Mouse (Mus musculus): ENCODE measurements around the gene Polr1c.
A peak's percentile ranks its signal among the peaks of the same experiment; 100 is the strongest.

Polr1c gene

DNA sequence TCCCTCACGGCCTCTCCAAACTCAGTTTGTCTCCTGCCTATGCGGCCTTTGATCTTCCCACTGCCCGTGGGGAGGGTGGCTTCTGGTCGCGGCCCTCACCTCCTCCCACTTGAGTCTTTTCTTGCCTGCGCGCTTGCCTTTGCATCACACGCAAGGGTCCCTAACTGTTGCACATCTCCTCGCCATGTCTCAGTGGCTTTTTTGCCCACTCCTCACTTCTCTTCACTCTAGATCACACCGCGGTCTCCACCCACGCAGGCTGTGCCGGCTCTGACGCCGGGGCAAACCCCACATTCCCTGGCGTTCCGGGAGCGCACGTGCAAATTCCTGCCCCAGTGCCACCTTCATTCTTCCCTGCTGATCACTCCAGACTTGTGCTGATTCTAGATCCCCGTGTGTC lies 44.8 kb downstream of the Polr1c start:
- DNase-seq, result no peak

DNA sequence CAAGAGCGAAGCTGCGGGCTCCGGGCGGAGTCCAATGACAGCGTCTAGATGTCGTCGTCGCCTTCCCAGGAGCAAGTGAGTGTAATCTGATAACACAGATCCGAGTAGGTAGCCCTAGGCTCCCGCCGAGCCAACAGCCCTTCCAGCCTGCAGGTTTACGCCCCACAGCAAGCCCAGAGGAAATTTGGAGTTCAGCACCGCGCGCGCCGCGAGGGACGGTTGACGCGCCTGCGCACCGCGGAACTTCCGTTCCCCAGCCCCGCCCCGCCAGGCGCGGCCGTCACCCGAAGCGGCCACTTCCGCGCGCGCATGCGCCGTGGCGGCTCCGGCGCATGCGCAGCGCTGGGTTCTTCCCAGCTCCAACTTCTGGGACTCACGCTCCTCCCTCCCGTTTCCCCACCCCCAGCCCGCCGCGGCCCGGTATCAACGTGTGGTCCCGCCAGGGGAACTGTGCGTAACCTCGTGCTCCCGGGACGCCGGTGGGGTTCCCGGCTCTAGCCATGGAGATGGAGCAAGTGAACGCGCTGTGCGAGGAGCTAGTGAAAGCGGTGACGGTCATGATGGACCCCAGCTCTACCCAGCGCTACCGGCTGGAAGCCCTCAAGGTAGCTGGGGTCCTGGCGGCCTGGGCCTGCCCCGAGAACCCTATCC lies 45.3 kb downstream of the Polr1c start, which contains the start of the genes Polh and Xpo5:
Gene Polh, minus strand, starts transcription at position 225 of the 651 bp plus-strand sequence.
Gene Xpo5, plus strand, starts transcription at position 362 of the 651 bp plus-strand sequence.
- peak; percentile 95 for DNase-seq

DNA sequence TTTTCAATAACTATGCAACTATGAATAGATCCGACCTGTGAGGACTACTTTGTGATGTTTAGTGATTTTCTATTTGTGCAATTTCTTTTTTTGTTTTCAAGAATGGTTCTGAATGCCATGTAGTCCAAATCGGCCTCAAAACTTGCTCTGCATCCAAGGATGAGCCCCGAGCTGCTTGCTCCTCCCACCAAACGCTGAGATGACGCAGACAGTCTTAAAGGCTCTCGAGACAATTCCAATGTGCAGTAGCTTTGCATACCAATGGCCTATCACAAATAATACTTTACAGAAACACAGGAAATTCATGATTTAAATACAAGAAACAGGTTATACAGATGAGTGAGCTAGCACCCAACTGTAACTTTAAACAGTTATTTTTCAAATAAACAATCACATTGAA lies 46.7 kb downstream of the Polr1c start:
- peak in 1 of 2 experiments; percentile 8 for DNase-seq

All from cerebellum, postnatal 14 days (tissue).